Mouse (Mus musculus) embryonic facial prominence, embryonic 11.5 days (tissue): ENCODE data around the gene Ppp1r3d. TPM values are rescaled to one million over a fixed set of nuclear protein-coding genes. Genes with fewer than 3 reads are reported as not detected.

Experiments used
- ATAC-seq: fragments of 200-750 bp; cut with Nextera tagmentation; replicated peaks from 2 replicates; pipeline ENCODE4 v1.8.0; 2017; ENCODE audit warnings: low read depth; ENCODE audit not compliant: insufficient number of reproducible peaks, low FRiP score, low TSS enrichment
- DNase-seq: peaks from one replicate; pipeline ENCODE4 v3.0.0-alpha.2; 2015; ENCODE audit warnings: low spot score
- H3K27ac ChIP-seq: fragments of 300-500 bp; sonication (generic); replicated peaks from 2 replicates; pipeline ENCODE4 v1.5.1; 2014; ENCODE audit warnings: mild to moderate bottlenecking, low read depth, low read length, control low read depth
- H3K27me3 ChIP-seq: fragments of 300-500 bp; sonication (generic); 2 replicates; pipeline ENCODE4 v1.6.1; 2014; ENCODE audit warnings: mild to moderate bottlenecking, low read length, moderate library complexity, mixed read lengths; ENCODE audit not compliant: control insufficient read depth, insufficient read depth
- H3K36me3 ChIP-seq: fragments of 300-500 bp; sonication (generic); replicated peaks from 2 replicates; pipeline ENCODE4 v1.6.1; 2014; ENCODE audit warnings: low read depth, mild to moderate bottlenecking, low read length, moderate library complexity, mixed read lengths; ENCODE audit not compliant: control insufficient read depth, insufficient read depth
- H3K4me1 ChIP-seq: fragments of 300-500 bp; sonication (generic); 2 replicates; pipeline ENCODE4 v1.6.1; 2014; ENCODE audit warnings: low read length, mixed read lengths; ENCODE audit not compliant: control insufficient read depth, insufficient read depth
- H3K4me2 ChIP-seq: fragments of 300-500 bp; sonication (generic); 2 replicates; pipeline ENCODE4 v1.6.1; 2014; ENCODE audit warnings: low read depth, mild to moderate bottlenecking, control low read depth, low read length, moderate library complexity
- H3K4me3 ChIP-seq: fragments of 300-500 bp; sonication (generic); 2 replicates; pipeline ENCODE4 v1.5.1; 2014; ENCODE audit warnings: low read depth, low read length, control low read depth
- H3K9ac ChIP-seq: fragments of 300-500 bp; sonication (generic); replicated peaks from 2 replicates; pipeline ENCODE4 v1.6.1; 2014; ENCODE audit warnings: mild to moderate bottlenecking, control low read depth, low read length
- H3K9me3 ChIP-seq: fragments of 300-500 bp; sonication (generic); replicated peaks from 2 replicates; pipeline ENCODE4 v1.6.1; 2016; ENCODE audit warnings: mild to moderate bottlenecking, low read length, inconsistent platforms, mixed read lengths; ENCODE audit not compliant: control insufficient read depth
- WGBS: fragments of 180-500 bp; shearing (Covaris S2); extraction: QIAGEN DNeasy Blood & Tissue Kit; methylation state at CpG from one replicate; pipeline ENCODE4 v1.1.7; 2014; 5-methylcytosine and 5-hydroxymethylcytosine counted together
- polyA plus RNA-seq: library from polyadenylated mRNA; unstranded; fragments of >200 nt; fragmentation: Nextera tagmentation; extraction: Ambion mirVana; gene quantifications from 2 replicates; pipeline ENCODE4 v1.2.1, GENCODE M21; 2014

The Ppp1r3d gene
- polyA plus RNA-seq, 1 experiment from 2014 or later, result 3.8 TPM

GRCm38 (mm10) chr2:178437311-178437710, 23.0 kb upstream of the Ppp1r3d start:
- Histone ChIP-seq H3K4me3 (no peak overlapping the region), H3K36me3 (no peaks in the 10 kb centered on the region), H3K4me2 (no peak overlapping the region), H3K27ac (no peak overlapping the region), H3K9me3 (no peaks in the 10 kb centered on the region), H3K4me1 (no peaks in the 10 kb centered on the region), H3K27me3 (no peaks in the 10 kb centered on the region), H3K9ac (no peak overlapping the region)
- no peak for DNase-seq
- 54% methylated on average over 9 of the region's 9 CpGs for WGBS
- no peak for ATAC-seq

GRCm38 (mm10) chr2:178433903-178434302, 19.6 kb upstream of the Ppp1r3d start:
- no peak overlapping the region for H3K9ac ChIP-seq
- H3K27me3 ChIP-seq, result no peaks in the 10 kb centered on the region
- H3K9me3 ChIP-seq, result no peaks in the 10 kb centered on the region
- H3K27ac ChIP-seq, result no peak overlapping the region
- no peaks in the 10 kb centered on the region for H3K4me1 ChIP-seq
- no peaks in the 10 kb centered on the region for H3K36me3 ChIP-seq
- 83% methylated on average over 2 of the region's 2 CpGs for WGBS
- no peak overlapping the region for H3K4me2 ChIP-seq
- no peak overlapping the region for H3K4me3 ChIP-seq
- DNase-seq, result no peak
- ATAC-seq, result no peak

GRCm38 (mm10) chr2:178433495-178433894, 19.2 kb upstream of the Ppp1r3d start:
- H3K27me3 ChIP-seq, result no peaks in the 10 kb centered on the region
- no peak for DNase-seq
- no peaks in the 10 kb centered on the region for H3K4me1 ChIP-seq
- H3K36me3 ChIP-seq, result no peaks in the 10 kb centered on the region
- no peaks in the 10 kb centered on the region for H3K9me3 ChIP-seq
- H3K27ac ChIP-seq, result no peak overlapping the region
- 77% methylated on average over 2 of the region's 2 CpGs for WGBS
- no peak for ATAC-seq
- H3K4me2 ChIP-seq, result no peak overlapping the region
- no peak overlapping the region for H3K4me3 ChIP-seq
- H3K9ac ChIP-seq, result no peak overlapping the region

DNA sequence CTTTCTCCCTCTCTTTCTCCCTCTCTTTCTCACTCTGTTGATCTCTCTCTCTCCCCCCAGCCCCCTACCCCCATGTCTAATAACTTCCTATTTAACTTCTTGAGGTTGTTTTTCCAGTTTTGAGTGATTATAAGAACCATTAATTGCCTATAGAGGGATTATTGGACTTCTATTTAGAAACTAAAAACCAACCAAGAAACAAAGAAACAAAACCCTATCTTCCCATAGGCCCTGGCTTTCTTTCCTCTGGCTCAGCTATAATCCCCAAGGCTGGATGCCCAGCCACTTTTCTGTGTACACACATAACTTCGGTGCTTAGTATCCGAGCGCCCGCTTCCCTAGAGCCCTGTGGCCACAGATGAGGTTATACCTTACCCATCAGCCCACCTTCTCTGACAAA, 16.0 kb upstream of the Ppp1r3d start, which contains the start of gene Cdh26:
Gene Cdh26 (plus strand): TSS at position 301 of the 400 bp plus-strand sequence.
- Histone ChIP-seq H3K9me3 (no peaks in the 10 kb centered on the region), H3K4me1 (no peaks in the 10 kb centered on the region), H3K36me3 (no peaks in the 10 kb centered on the region), H3K27me3 (no peaks in the 10 kb centered on the region), H3K4me2 (no peak within 1 kb of the TSS), H3K4me3 (no peak within 1 kb of the TSS), H3K27ac (no peak within 1 kb of the TSS), H3K9ac (no peak within 1 kb of the TSS)
- ATAC-seq, result no peak
- WGBS, result 91% methylated on average over 4 of the region's 4 CpGs
- DNase-seq, result no peak

- no peak for DNase-seq
- 85% methylated on average over 6 of the region's 6 CpGs for WGBS
- Histone ChIP-seq H3K4me1 (no peaks in the 10 kb centered on the region), H3K4me3 (no peak overlapping the region), H3K4me2 (no peak overlapping the region), H3K9ac (no peak overlapping the region), H3K27ac (no peak overlapping the region), H3K36me3 (no peaks in the 10 kb centered on the region), H3K9me3 (no peaks in the 10 kb centered on the region), H3K27me3 (no peaks in the 10 kb centered on the region)
- ATAC-seq, result no peak
Measured at GRCm38 (mm10) chr2:178429426-178429825, 15.2 kb upstream of the Ppp1r3d start.

GRCm38 (mm10) chr2:178428676-178429075, 14.4 kb upstream of the Ppp1r3d start:
- Histone ChIP-seq H3K9ac (no peak overlapping the region), H3K4me2 (no peak overlapping the region), H3K9me3 (no peaks in the 10 kb centered on the region), H3K4me1 (no peaks in the 10 kb centered on the region), H3K36me3 (no peaks in the 10 kb centered on the region), H3K27ac (no peak overlapping the region), H3K27me3 (no peaks in the 10 kb centered on the region), H3K4me3 (no peak overlapping the region)
- 92% methylated on average over 4 of the region's 4 CpGs for WGBS
- no peak for ATAC-seq
- DNase-seq, result no peak

DNA sequence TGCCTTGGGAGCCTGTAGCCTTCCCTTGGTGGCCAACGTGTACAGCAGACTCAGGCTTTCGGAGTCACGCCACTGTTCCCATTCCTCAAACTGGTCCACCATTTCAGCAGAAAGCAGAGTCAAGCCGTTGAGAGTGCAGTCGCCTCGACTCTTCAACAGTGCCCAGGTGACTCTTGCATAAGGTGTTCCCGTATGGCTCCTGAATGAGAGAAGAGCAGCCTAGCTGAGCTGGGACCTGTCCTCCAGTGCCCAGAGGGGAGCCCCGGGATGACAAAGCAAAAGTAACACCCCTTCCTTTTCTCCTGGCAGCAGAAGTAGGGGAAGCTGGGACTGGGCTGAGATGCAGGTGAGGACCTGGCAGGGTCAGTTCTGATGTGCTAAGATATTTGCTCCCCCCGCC, 13.9 kb upstream of the Ppp1r3d start:
- no peaks in the 10 kb centered on the region for H3K27me3 ChIP-seq
- H3K9ac ChIP-seq, result no peak overlapping the region
- H3K27ac ChIP-seq, result no peak overlapping the region
- no peak overlapping the region for H3K4me3 ChIP-seq
- H3K9me3 ChIP-seq, result no peaks in the 10 kb centered on the region
- DNase-seq, result no peak
- H3K4me2 ChIP-seq, result no peak overlapping the region
- WGBS, result 82% methylated on average over 9 of the region's 9 CpGs
- H3K36me3 ChIP-seq, result no peaks in the 10 kb centered on the region
- ATAC-seq, result no peak
- H3K4me1 ChIP-seq, result no peaks in the 10 kb centered on the region

DNA sequence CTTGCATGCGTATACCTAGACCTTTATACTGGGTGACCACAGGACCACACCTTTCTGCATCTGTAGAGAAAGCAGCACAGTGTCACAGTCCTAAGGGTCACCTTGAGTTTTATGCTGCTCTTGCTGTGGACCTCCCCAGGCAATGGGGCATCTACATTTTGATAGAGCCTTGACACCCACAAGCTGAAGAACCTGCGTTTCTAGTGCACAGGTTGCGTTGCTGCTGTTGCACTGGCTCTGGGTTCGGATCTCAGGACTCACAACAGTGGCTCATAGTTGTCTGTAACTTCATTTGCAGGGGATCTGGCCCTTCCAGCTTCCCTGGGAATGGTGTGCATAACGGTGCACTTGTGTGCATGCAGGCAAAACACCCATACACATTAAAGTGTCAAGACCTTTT, 12.9 kb upstream of the Ppp1r3d start:
- no peak for DNase-seq

More for the DNA sequence above, 12.9 kb upstream of the Ppp1r3d start:
- Histone ChIP-seq H3K4me1 (no peaks in the 10 kb centered on the region), H3K27me3 (no peaks in the 10 kb centered on the region), H3K9ac (no peak overlapping the region), H3K4me2 (no peak overlapping the region), H3K9me3 (no peaks in the 10 kb centered on the region), H3K36me3 (no peaks in the 10 kb centered on the region), H3K4me3 (no peak overlapping the region), H3K27ac (no peak overlapping the region)
- 83% methylated on average over 5 of the region's 5 CpGs for WGBS
- no peak for ATAC-seq
